Mouse (Mus musculus): ENCODE measurements at regions not wholly inside any gene's neighbourhood (a gene's known extent, or its start where the extent isn't known, plus 50 kb on each side); places are given as distances from the start of the nearest gene placed in this dataset.

GRCm38 (mm10) chr14:76681581-76682377 lies 125.1 kb upstream of the Serp2 start:
- peaks cover 0 to 5% of the 10 kb centered on the region in 2 experiments; a peak in 2 of 4 replicates for H3K4me1 ChIP-seq (ENCODE audit: control insufficient read depth in 2 of 2, insufficient read depth in 2 of 2, low read length in 2 of 2, poor library complexity in 1 of 2)
- H3K4me3 ChIP-seq (ENCODE audit: insufficient read depth in 1 of 2, low read depth in 1 of 2, low read length in 2 of 2, poor library complexity in 1 of 2, severe bottlenecking in 1 of 2) = no peak overlapping the region
- H3K27ac ChIP-seq (ENCODE audit: insufficient read depth, low read depth, low read length, poor library complexity, severe bottlenecking) = no peak overlapping the region
- H3K9me3 ChIP-seq (ENCODE audit: control insufficient read depth, insufficient read depth, low read depth, low read length) = no peaks in the 10 kb centered on the region
- H3K36me3 ChIP-seq (ENCODE audit: control insufficient read depth, insufficient read depth, low read length, poor library complexity, severe bottlenecking) = no peaks in the 10 kb centered on the region
- no peak for TF ChIP-seq HCFC1 (IDR thresholded peaks at IDR 0.05; ENCODE audit: borderline replicate concordance, insufficient read depth, low read length)
- no peak for TF ChIP-seq ZNF384 (IDR thresholded peaks at IDR 0.05; ENCODE audit: low read depth, low read length)
- no peak for TF ChIP-seq MAFK (IDR thresholded peaks at IDR 0.05; ENCODE audit: insufficient read depth, low read depth, low read length)
- no peak overlapping the region for H3K9ac ChIP-seq (ENCODE audit: insufficient read depth, low read depth, low read length, poor library complexity, severe bottlenecking)
- no peak for DNase-seq (ENCODE audit: low read depth, low spot score)
- in situ Hi-C loops (cut with MboI; ENCODE audit: low sequenced_read_pairs in 2 of 2, unreplicated experiment in 2 of 2) = no loop called here

- in situ Hi-C loops (cut with MboI; ENCODE audit: low sequenced_read_pairs in 2 of 2, unreplicated experiment in 2 of 2) = no loop called here
- no peak overlapping the region for H3K27ac ChIP-seq (ENCODE audit: insufficient read depth, low read depth, low read length, poor library complexity, severe bottlenecking)
- TF ChIP-seq ZNF384 (IDR thresholded peaks at IDR 0.05; ENCODE audit: low read depth, low read length) (no peak), CHD2 (IDR thresholded peaks at IDR 0.05; ENCODE audit: low read depth, low read length) (no peak), MAFK (IDR thresholded peaks at IDR 0.05; ENCODE audit: insufficient read depth, low read depth, low read length) (no peak), HCFC1 (IDR thresholded peaks at IDR 0.05; ENCODE audit: borderline replicate concordance, insufficient read depth, low read length) (no peak), ZC3H11A (IDR thresholded peaks at IDR 0.05; ENCODE audit: borderline replicate concordance, low read depth, low read length) (no peak)
- no peaks in the 10 kb centered on the region for H3K4me1 ChIP-seq (ENCODE audit: control insufficient read depth in 2 of 2, insufficient read depth in 2 of 2, low read length in 2 of 2, poor library complexity in 1 of 2)
- H3K4me3 ChIP-seq (ENCODE audit: insufficient read depth in 1 of 2, low read depth in 1 of 2, low read length in 2 of 2, poor library complexity in 1 of 2, severe bottlenecking in 1 of 2) = no peak overlapping the region
- H3K36me3 ChIP-seq (ENCODE audit: control insufficient read depth, insufficient read depth, low read length, poor library complexity, severe bottlenecking) = no peaks in the 10 kb centered on the region
- no peak overlapping the region for H3K9ac ChIP-seq (ENCODE audit: insufficient read depth, low read depth, low read length, poor library complexity, severe bottlenecking)
- H3K9me3 ChIP-seq (ENCODE audit: control insufficient read depth, insufficient read depth, low read depth, low read length) = no peaks in the 10 kb centered on the region
- DNase-seq (ENCODE audit: low read depth, low spot score) = no peak
Observed at GRCm38 (mm10) chr14:76678512-76679134, 121.9 kb upstream of the Serp2 start.

DNA sequence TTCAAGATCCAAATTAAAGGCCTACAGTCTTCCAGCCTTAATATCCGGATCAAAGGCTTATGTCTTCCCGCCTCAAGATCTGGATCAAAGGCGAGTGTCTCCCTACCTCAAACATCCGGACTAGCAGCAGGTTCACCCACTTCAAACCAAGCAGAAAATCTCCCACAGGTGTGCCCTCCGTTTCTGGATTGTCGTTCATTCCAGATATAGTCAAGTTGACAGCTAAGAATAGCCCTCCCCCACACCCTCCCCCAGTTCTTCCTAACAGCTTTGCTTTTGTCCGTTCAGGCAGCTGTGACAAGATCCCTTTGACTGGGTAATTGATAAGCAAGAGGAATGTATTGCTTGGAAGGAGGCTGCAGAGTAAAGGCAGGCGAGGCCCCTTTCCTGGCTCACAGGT lies 118.3 kb upstream of the Serp2 start:
- no peaks in the 10 kb centered on the region for H3K36me3 ChIP-seq (ENCODE audit: control insufficient read depth, insufficient read depth, low read length, poor library complexity, severe bottlenecking)
- no peak for DNase-seq (ENCODE audit: low read depth, low spot score)
- in situ Hi-C loops (cut with MboI; ENCODE audit: low sequenced_read_pairs in 2 of 2, unreplicated experiment in 2 of 2) = no loop called here

GRCm38 (mm10) chr14:76673671-76674331 lies 117.1 kb upstream of the Serp2 start:
- in situ Hi-C loops (cut with MboI; ENCODE audit: low sequenced_read_pairs in 2 of 2, unreplicated experiment in 2 of 2) = no loop called here
- no peak overlapping the region for H3K4me3 ChIP-seq (ENCODE audit: insufficient read depth in 1 of 2, low read depth in 1 of 2, low read length in 2 of 2, poor library complexity in 1 of 2, severe bottlenecking in 1 of 2)
- no peak overlapping the region for H3K27ac ChIP-seq (ENCODE audit: insufficient read depth, low read depth, low read length, poor library complexity, severe bottlenecking)
- no peak for DNase-seq (ENCODE audit: low read depth, low spot score)
- no peaks in the 10 kb centered on the region for H3K9me3 ChIP-seq (ENCODE audit: control insufficient read depth, insufficient read depth, low read depth, low read length)
- TF ChIP-seq ZC3H11A (IDR thresholded peaks at IDR 0.05; ENCODE audit: borderline replicate concordance, low read depth, low read length) (no peak), MAFK (IDR thresholded peaks at IDR 0.05; ENCODE audit: insufficient read depth, low read depth, low read length) (no peak), HCFC1 (IDR thresholded peaks at IDR 0.05; ENCODE audit: borderline replicate concordance, insufficient read depth, low read length) (no peak), CHD2 (IDR thresholded peaks at IDR 0.05; ENCODE audit: low read depth, low read length) (no peak), ZNF384 (IDR thresholded peaks at IDR 0.05; ENCODE audit: low read depth, low read length) (no peak)
- H3K9ac ChIP-seq (ENCODE audit: insufficient read depth, low read depth, low read length, poor library complexity, severe bottlenecking) = no peak overlapping the region
- no peaks in the 10 kb centered on the region; the same call in 1 of the 2 replicates for H3K36me3 ChIP-seq (ENCODE audit: control insufficient read depth, insufficient read depth, low read length, poor library complexity, severe bottlenecking)
- no peaks in the 10 kb centered on the region for H3K4me1 ChIP-seq (ENCODE audit: control insufficient read depth in 2 of 2, insufficient read depth in 2 of 2, low read length in 2 of 2, poor library complexity in 1 of 2)

More for the DNA sequence above, 118.3 kb upstream of the Serp2 start:
- Histone ChIP-seq H3K9ac (ENCODE audit: insufficient read depth, low read depth, low read length, poor library complexity, severe bottlenecking) (no peak overlapping the region), H3K9me3 (ENCODE audit: control insufficient read depth, insufficient read depth, low read depth, low read length) (no peaks in the 10 kb centered on the region), H3K4me1 (ENCODE audit: control insufficient read depth in 2 of 2, insufficient read depth in 2 of 2, low read length in 2 of 2, poor library complexity in 1 of 2) (no peaks in the 10 kb centered on the region), H3K4me3 (ENCODE audit: insufficient read depth in 1 of 2, low read depth in 1 of 2, low read length in 2 of 2, poor library complexity in 1 of 2, severe bottlenecking in 1 of 2) (no peak overlapping the region), H3K27ac (ENCODE audit: insufficient read depth, low read depth, low read length, poor library complexity, severe bottlenecking) (no peak overlapping the region)
- TF ChIP-seq ZC3H11A (IDR thresholded peaks at IDR 0.05; ENCODE audit: borderline replicate concordance, low read depth, low read length) (no peak), CHD2 (IDR thresholded peaks at IDR 0.05; ENCODE audit: low read depth, low read length) (no peak), MAFK (IDR thresholded peaks at IDR 0.05; ENCODE audit: insufficient read depth, low read depth, low read length) (no peak), ZNF384 (IDR thresholded peaks at IDR 0.05; ENCODE audit: low read depth, low read length) (no peak), HCFC1 (IDR thresholded peaks at IDR 0.05; ENCODE audit: borderline replicate concordance, insufficient read depth, low read length) (no peak)
